Mouse (Mus musculus) thymus, adult 2 months (tissue): ENCODE data around the gene Misp.

Source experiments
- CTCF ChIP-seq: fragments of 200-500 bp; IDR thresholded peaks from 2 replicates; pipeline ENCODE4 v1.5.1; 2012; ENCODE audit warnings: mild to moderate bottlenecking, control low read depth, low read length, moderate library complexity, borderline replicate concordance; ENCODE audit not compliant: control insufficient read depth, poor library complexity, insufficient read depth; ENCODE audit errors: extremely low read depth
- POLR2A ChIP-seq: fragments of 200-500 bp; IDR thresholded peaks from 2 replicates; pipeline ENCODE4 v1.6.1; 2012; ENCODE audit warnings: mild to moderate bottlenecking, low read length, control low read depth, moderate library complexity; ENCODE audit not compliant: control insufficient read depth, poor library complexity, insufficient read depth; ENCODE audit errors: extremely low read depth

- no peak for TF ChIP-seq CTCF
- TF ChIP-seq POLR2A: no peak
Measured at GRCm38 (mm10) chr10:79803716-79804323, 17.0 kb upstream of the Misp start.
